Mouse (Mus musculus): ENCODE measurements around the gene Trmu.

DNA sequence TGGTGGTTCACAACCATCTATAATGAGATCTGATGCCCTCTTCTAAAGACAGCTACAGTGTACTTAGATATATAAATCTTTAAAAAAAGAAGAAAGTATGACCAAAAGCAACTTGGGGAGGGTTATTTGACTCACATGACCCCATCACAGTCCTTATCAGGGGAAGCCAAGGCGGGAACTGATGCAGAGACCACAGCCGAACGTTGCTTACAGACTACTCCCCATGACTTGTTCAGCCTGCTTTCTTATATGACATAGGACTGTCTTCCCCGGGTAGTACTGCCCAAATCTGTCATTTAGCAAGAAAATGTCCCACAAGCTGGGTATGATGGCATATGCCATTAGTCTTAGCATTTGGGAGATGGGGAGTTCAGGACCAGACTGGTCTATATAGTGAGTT, 10.1 kb downstream of the Trmu start:
- TF ChIP-seq MAFK (IDR thresholded peaks at IDR 0.05; ENCODE audit: insufficient read depth, low read depth, low read length), result no peak
- TF ChIP-seq HCFC1 (IDR thresholded peaks at IDR 0.05; ENCODE audit: borderline replicate concordance, insufficient read depth, low read length), result no peak
- no peak for TF ChIP-seq ZC3H11A (IDR thresholded peaks at IDR 0.05; ENCODE audit: borderline replicate concordance, low read depth, low read length)
- no peak for TF ChIP-seq CHD2 (IDR thresholded peaks at IDR 0.05; ENCODE audit: low read depth, low read length)
- TF ChIP-seq ZNF384 (IDR thresholded peaks at IDR 0.05; ENCODE audit: low read depth, low read length), result no peak

Data from ES-E14 (cell line).